Mouse (Mus musculus) spleen, postnatal 14 days (tissue): Measurements from ENCODE around the gene Macrod2.

Source experiments
- DNase-seq, 2 experiments: peaks; one replicate each; pipeline ENCODE4 v3.0.0; 2021 to 2022; ENCODE audit warnings: low spot score in 2 of 2

Macrod2 gene

DNA sequence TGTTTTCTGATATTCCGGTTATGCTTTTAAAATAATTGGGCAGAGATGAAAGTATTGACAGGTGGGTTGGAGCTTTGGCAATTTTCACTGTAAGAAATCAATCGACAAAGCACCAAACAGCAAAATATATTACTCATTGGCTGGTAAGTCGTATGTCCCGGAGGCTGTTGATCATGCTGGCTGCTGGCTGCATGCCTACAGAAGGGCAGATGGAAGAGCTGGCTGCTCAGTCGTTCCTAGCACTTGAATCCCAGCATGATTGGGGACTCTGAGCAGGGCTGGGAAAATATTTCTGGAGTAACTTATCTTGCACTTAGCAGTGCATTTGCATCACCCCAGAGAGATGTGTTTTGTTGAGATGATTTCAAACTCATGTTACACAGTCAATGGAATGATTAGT lies 1223.1 kb downstream of the Macrod2 start:
- DNase-seq = no peak

DNA sequence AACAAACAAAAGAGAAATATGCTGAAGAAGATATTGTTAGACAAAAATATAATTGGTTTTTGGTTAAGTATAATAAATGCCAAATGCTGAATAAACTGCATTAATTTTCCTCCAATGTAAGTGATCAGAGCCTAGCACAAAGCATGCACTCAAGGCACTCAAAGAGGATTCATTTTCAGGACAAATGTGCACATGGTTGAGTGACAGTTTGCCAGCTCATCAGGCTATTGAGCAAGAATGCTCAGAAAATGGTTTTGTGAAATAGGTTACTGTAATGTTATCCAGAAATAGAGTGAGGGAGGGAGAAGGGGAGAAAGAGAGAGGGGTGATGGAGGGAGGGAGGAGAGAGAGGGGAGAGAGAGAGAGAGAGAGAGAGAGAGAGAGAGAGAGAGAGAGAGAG lies 1268.9 kb downstream of the Macrod2 start:
- DNase-seq = no peak

DNA sequence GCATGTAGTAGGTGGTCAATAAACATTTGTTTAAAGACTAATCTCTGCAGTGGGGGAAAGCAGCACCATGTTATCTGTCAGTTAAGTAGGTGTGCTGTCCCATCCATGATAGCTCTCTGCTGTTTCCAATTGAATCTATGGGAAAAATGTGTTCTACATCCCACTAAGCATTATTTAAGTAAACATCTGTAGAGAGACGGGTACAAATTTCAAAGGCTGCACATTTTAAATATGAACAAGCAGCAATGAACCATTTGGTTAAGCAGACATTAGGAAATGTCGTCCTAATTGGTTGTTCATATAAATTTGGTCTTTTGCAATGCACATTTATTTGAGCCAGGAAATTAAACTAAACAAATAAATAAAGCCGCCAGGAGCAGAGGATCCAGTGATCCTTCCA lies 1277.7 kb downstream of the Macrod2 start:
- DNase-seq = no peak

DNA sequence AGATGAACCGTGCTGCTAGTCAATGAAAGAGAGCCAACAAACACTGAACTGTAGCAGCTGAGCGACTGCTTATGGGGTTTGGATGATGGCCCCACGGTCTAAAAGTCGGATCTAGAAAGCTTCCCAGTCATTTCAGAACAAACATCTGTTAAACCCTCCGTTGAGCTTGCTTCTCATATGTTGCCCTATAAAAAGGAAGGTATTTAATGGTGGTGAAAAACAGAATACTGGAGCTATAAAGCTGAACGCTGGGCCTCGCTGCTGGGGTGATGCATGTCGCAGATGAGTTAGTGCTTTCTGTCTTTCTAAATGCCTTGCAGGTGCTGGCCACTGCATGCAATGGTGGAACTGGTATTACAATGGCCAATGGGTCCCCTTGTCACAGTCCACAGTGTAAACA lies 1278.3 kb downstream of the Macrod2 start:
- no peak for DNase-seq

DNA sequence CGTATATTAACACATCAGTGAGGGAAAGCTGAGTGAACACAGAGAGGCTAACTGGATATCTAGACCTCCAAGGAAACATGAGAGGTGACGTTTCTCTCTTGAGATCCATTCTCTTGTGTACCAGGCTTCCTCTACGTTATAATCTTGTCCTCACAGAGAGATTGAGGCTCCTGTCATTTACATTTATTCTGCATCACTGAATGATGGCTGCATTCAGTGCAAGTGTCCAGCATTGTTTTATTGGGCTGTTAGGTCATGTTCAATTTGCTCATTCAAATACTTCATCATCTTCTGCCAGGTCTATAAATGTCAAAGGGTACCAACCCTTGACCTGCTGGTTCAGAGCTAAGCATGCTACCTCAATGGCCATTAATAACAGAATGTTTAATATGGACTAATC lies 1302.4 kb downstream of the Macrod2 start:
- no peak for DNase-seq

DNA sequence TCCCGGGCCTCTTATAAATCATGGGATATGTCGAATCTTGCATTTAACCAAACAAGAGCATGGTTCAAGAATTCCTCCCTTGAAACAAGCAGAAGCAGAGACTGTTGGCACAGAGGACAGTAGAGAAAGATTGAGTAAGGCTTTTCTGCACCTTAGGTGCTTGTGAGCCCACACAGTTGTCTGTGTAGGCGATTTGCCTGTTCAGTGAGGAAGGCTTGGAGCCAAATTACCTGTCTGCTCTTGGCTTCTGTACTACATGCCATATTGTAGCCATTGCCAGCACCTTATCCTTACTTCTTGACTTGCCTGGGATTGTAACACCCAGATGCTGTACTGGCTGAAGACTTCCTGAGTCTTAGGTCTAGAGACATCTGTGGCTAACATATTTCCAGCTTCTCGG lies 1303.2 kb downstream of the Macrod2 start:
- DNase-seq = no peak

DNA sequence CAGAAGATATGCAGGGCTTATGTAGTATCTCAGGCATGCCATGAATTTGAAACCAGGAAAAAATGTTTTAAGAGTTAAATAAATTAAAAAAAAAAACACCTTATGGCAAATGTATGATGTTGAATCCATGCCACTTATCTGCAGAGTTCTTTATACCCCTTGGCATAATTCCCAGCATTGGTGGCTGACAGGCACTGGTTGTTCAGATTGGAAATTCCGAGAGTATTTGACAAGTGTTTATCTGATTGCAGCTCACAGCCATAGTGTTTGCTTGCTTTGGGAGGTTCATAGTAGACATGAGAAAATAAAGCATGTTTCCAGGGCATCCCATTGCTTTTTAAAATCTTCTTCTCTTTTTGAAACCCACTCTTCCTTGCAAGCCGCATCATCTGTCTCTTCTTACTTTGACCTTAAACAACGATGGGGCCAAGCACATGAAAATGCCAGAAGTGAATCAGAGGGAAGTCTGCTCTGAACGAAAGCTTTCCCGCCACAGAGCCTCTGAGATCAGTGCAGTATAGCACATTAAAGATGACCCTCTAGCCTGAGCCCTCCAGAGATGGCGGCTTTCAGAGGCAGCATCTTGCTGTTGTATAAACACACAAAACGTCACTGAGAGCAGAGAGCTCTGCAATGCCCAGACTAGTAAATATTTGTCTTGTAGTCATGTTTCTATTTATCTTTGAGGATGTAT lies 1305.8 kb downstream of the Macrod2 start:
- DNase-seq = no peak

DNA sequence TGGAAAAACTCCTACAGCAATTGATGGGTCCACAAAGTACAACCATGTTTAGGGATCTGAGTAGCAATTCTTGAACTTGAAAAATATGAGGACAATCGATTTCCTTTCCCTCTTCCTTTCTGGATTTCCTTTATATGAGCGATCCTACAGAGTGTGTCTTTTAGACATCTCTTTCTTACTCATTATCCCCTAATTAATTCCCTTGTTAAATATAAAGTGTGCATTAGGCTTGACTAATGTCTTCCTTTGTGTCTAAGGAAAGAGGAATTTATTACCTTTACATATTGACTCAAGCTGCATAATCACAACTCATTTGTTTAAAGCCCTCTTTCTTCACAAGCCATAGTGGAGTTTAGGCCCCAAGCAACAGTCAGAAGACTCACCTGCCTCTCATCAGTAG lies 1316.7 kb downstream of the Macrod2 start:
- DNase-seq = no peak

DNA sequence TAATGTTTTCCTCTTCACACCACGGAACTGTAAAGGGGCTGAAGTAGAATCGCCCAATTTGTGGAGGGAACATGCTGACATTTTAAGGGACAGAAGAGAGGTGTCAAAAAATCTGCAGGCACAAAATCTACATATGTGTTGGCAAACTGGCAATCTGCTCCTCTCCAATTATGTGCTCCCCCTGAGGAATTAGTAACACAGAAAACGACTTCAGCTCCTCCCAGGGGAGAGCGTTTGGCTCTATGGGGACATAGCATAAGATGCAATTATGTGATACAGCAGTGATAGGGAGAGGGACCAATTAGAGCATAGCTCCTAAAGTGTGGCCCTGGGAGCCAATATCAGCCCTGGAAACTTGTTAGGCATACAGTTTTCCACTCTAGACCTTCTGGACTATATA lies 1317.2 kb downstream of the Macrod2 start:
- no peak for DNase-seq

DNA sequence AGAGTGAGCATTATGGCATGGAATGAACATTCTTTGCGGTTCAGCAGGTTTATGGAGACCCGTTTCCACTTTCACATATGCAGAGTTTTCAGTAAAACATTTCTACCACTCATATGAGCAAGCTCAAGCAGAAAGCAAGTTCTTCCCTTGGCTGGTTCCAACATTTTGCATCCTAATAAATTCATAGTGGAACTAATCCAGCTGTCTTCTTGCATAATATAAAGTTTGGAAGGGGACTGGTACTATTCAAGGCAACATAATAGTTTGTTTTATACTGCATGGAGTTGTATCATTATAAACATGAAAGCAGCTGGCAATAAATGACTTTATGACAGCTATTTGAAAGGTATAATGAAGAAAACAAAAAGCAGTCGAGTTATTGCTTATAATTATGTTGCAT lies 1320.0 kb downstream of the Macrod2 start:
- DNase-seq = no peak

DNA sequence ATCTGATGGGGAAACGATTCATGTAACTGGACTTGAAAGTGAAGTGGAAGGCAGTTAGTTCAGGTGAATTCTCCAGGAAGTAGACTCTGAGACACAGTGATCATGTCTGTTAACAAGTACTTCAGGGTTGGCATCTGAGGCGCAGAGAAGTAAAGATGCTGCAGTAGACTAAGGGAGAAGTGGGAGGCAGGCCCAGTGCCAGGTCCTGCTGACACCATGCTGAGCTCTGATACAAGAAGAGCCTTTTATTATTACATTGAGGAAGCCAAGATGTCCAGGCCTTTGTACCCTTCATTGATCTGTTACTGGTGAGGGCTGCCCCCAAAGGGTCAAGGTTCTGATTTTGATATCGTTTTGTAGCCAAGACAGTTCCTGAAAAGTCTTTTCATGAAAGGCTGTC lies 1327.4 kb downstream of the Macrod2 start:
- DNase-seq = no peak

DNA sequence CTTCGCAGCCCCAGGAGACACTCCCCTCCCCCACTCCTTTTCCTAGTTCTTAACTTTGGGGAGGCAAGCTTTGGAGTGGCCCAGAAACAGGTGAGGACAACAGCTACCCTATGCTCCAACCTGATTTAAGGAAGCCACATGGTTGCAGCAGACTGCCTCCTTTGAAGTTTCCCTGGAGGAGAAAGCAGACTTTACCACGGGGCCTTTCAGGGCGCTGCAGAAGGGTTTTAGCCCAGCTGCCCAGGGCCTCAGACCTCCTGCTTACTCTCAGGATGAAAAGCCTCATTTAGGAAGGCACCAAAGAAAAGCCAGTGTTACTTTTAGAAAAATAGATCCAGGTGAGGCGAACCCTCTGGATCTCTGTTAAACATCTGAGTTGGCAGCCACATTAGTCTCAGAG lies 1333.9 kb downstream of the Macrod2 start:
- no peak for DNase-seq

DNA sequence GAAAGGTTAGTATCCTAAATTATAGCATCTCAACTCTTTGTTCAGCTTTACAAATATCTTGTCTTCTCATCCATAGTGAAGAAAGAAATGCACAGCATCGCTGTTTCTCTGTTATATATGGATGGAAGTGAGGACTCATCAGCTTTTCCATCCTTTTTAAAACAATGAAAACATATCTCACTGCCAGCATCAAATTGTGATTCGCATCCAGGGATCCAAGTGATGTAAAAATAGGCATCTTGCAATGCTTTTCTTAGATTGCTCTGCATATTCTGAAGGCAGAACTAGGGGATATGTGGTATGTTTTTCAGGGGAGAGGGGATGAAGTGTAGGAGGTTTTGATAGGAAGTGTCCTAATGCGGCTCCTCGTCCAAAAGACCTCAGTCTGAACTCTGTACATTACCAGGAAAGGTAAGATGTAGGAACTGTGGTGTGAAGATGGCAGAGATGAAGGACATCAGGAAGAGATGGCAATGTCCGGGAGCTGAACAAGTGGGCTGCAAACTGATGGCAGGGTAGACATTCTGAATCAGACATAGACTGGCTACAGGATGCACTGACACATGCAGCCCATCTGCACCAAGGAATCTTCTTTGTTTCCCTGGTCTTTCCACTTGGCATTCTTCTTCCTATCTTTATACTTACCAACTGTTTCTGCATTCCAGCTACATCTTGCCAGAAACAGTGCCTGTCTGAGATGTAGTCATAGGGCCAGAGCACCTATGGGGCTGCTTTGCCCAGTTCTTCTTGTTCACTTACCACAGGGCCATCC lies 1341.8 kb downstream of the Macrod2 start:
- no peak for DNase-seq

DNA sequence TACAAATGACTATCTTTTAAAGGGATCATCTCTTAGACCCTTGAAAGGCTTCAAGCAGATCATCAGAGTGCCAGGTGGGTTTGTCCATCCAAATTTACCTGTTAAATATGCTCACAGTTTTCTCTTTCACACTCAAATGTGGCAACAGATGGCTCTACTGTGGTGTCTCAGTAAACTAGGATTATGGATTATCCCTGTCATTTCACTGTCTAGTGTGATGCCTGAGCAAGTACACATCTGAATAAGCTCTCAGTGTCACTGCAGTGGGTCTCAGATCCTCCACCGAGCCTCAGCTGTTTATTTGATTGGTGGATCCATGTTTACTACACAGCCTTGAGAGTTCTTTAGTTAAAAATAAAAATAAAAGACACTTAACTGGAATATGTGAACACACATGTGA lies 1343.6 kb downstream of the Macrod2 start:
- DNase-seq = no peak

DNA sequence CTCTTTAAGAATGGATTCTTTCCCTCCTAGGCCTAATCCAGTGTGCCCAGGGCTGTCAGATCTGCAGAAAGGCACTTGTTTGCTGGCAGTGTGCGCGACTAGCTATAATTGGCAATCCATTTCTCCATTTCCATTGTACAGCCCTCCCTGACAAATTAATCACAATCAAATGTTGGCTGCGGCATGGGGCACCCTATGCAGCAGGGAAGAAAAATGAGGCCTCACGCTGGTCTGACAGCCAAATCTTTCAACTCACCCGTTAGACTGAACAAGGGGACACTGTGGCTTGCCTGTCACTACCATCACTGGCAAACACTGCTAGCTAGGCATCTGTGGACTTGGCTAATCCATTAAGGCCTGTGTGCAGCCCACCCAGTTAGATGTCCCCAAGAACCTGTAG lies 1345.2 kb downstream of the Macrod2 start:
- no peak for DNase-seq

DNA sequence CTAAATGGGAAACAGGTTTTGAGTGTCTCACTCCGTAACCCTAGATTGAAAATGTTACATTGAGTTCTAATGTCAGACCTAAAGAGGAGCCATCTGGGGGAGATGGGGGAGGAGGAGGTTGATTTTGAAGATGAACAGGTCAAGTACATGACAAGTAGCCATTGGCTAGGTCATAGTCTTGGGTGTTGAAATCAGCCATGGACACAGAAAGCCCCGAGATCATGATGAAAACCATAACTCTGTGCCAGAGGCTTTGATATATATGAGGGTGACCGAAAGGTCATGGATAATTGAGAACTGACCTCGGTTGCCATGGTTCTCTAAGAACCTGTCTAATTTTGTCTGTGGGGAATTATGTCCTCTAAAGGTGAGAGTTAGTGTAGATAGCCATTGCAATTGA lies 1405.1 kb downstream of the Macrod2 start:
- DNase-seq = no peak

DNA sequence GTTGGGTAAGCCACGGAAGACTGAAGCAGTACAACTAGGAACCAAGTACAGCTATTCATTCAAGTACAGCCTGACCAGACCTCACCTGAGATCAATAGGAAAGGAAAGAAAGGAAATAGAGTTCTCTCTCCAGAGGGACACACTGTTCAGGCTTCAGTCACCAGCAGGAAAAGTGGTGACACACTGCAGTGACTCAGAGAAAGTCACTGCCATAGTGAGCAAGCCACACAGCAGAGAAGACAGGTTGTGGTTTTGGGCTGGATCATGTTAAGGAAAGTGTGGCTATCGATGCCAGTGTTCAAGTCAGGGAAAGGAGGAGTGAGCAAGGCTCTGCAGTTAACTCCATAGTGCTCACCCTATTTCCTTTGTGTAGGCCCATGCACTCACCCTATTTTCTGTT lies 1405.8 kb downstream of the Macrod2 start:
- no peak for DNase-seq

DNA sequence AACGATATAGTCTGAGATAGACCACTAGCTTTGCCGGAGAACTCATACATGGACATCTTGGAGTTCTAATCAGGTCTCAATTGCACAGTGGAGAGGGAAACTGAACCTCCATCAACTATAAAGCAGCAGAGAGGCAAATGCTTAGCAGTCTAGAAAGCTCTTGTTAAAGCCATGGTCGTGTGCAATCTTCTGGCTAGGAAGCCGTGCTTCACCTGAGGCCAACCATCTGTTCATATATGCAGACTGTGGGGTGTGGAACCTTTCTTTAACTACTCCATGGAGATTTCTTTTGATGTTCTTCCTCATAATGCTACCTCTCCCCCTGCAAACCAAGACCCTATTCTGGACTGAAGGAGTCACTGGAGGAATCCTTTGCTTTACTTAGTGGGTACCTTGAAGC lies 1421.2 kb downstream of the Macrod2 start:
- DNase-seq = no peak

DNA sequence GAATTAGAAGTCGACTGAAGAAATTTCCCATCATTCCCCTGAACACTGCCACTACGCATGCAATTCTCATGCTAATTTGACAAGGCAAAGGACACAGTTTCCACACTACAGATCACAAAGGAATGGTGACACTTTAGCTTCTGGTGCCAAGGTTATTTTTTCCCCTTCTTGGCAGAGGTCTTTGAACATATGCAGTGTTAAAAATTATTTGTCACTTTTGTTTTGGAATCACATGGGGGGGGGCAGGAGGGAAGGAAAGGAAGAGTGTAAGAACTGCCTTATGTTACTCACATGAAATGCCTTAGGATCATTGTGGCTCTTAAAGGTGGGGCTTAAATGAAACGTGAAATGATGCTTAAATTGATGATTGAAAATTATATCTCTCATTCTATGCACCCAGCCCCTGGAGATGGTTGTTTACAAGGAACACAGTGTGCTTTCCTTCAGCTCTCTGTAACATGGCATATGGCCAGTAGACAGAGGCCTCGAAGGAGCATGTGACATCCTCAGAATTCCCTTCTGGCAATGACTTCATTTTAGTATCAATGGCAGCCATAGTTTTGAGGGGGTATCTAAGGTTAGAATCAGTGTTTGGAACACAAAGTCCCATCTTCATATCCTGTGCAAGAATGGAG lies 1422.6 kb downstream of the Macrod2 start:
- no peak for DNase-seq

DNA sequence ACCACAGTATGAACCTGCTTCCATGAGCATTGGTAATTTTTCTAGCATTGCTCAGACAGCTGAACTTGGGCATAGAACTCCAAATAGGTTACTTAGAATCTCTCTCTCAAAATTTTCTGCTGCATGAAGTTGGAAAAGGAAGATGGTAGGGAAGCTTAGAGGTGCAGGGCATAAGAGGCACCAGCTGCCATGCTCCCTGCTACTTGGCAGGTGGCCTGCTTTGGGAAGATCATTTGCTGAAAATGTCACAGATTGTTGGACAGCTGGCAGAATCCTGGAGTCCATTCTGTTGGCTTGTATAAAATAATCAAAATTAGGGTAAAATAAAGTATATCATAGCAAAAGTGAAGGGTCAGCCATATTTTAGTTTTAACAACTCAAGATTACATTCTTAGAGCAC lies 1425.7 kb downstream of the Macrod2 start:
- no peak for DNase-seq

DNA sequence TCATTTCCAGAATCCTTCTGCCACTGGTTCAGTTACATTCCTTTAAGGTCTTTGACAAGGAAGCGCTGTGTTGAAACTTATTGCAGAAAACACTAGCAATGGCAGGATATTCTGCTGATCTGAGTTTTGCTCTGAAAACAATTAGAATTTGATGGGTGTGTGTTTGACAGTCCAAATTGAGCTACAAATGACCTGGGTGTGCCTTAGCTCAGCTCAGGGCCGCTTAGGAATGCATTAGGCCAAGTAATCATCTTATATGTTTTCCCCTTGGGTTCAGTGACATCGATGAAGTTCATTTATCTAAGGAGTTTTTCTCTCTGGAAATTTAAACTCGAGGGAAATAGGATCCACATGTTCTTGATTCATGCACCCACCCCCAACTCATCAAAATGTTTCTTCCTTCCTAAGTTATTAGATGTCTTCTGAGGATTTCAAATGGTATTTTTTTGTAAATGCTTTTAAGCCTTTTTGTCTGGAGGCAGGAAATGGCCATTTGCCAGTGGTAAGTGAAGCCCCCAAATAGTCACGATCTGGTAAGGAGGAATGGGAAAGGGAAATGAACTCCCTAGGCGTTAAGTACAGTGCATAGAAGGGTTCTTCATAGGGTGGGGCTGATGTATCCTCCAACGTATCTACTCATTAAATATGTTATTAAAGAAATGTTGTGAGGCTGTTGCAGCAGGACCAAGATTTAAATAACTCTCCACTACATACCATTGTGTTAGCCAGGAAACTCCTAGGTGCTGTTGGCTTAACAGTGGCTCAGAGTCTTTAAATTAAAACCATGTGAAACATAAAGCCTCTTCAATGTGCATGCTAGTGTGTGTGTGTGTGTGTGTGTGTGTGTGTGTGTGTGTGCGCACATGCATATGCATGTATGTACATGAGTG lies 1430.7 kb downstream of the Macrod2 start:
- no peak for DNase-seq

DNA sequence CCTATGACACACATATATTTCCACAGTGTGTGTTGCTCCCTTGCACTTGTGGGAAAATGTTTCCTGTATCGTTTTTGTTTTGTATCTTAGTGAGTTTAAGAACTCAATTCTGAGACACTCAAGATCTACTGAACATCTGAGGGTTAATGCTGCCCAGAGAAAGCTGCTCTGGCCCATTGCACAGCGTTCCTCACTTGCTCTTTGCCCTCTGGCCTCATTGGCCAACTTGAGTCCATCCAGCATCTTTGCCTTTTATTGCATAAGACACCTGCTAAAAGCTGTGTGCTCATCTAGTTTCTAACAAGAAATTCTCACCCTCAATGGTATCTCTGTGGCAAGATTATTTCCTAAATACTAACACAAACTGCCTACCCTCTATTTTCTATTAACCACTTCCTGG lies 1435.4 kb downstream of the Macrod2 start:
- no peak for DNase-seq
